In the genomic region with DNA sequence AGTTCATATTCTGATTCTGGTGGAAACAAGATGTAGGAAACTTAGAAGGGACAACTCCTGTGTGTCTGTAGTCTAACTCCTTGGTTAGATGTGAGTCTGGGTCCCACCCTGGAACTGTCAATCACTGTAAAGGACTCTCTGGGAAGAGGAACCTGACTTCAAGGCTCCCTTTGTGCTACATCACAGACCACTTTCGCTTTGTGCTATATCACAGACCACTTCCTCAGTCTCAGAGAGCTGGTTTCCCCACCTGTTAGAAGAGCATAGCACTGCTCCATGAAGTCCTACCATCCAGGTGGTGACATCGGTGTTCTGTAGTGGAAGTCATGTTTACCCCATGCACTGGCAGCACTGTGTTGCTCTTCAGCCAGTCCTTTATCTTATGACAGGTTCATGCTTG, we compare ENCODE assay signal across 25 mouse cellular contexts. TPM values are rescaled to one million over a fixed set of nuclear protein-coding genes. Genes with fewer than 3 reads are reported as not detected.
DNase-seq lines count a peak whose midpoint lies in the region; ATAC-seq and TF ChIP-seq lines count a peak whose summit lies in the region.
"Had no signal": no experiment of that assay in that cellular context is flagged by ENCODE, and none has a peak within 500 bp of the region (broad histone marks: within the 10 kb centered on the region; RNA-seq: fewer than 3 reads in every experiment).

No protein-coding gene starts in this region.

- no peak for TF ChIP-seq EP300 in liver, postnatal 0 days (IDR thresholded peaks at IDR 0.05; ENCODE audit: low read depth)

- H3K9me3 ChIP-seq in liver, postnatal 0 days (ENCODE audit: low read length), result no peaks in the 10 kb centered on the region
- H3K9me3 ChIP-seq: forebrain, embryonic 13.5 days; heart, embryonic 12.5 days; heart, embryonic 15.5 days; hindbrain, embryonic 12.5 days; hindbrain, embryonic 15.5 days; intestine, embryonic 15.5 days had no signal

- no peak for TF ChIP-seq POLR2A in thymus, adult 2 months (IDR thresholded peaks at IDR 0.05; ENCODE audit: control insufficient read depth, extremely low read depth, insufficient read depth, low read length, poor library complexity)

- H3K4me1 ChIP-seq in liver, postnatal 0 days (ENCODE audit: insufficient read depth), result no peaks in the 10 kb centered on the region
- H3K4me1 ChIP-seq in thymus, adult 2 months (replicated peaks; ENCODE audit: control insufficient read depth, insufficient read depth, low read length), result no peaks in the 10 kb centered on the region
- H3K4me1 ChIP-seq: heart, embryonic 12.5 days; heart, embryonic 15.5 days; hindbrain, embryonic 12.5 days; intestine, embryonic 15.5 days had no signal

- no peak overlapping the region for H3K27ac ChIP-seq in liver, postnatal 0 days (ENCODE audit: low read depth)
- no peak overlapping the region for H3K27ac ChIP-seq in thymus, adult 2 months (ENCODE audit: control insufficient read depth, insufficient read depth, low read length)
- H3K27ac ChIP-seq: forebrain, embryonic 10.5 days; forebrain, embryonic 13.5 days; heart, embryonic 15.5 days; hindbrain, embryonic 12.5 days; hindbrain, embryonic 15.5 days; intestine, embryonic 15.5 days had no signal

- WGBS in liver, postnatal 0 days (ENCODE audit: insufficient replicate concordance), result 60% methylated on average over 2 of the region's 2 CpGs
- 5% methylated on average over 2 of the region's 2 CpGs for WGBS in thymus, adult 2 months

- H3K9ac ChIP-seq in liver, postnatal 0 days (replicated peaks), result no peak overlapping the region
- H3K9ac ChIP-seq: forebrain, embryonic 13.5 days; heart, embryonic 12.5 days; heart, embryonic 15.5 days; hindbrain, embryonic 12.5 days; hindbrain, embryonic 15.5 days; intestine, embryonic 15.5 days had no signal

- no peaks in the 10 kb centered on the region for H3K36me3 ChIP-seq in liver, postnatal 0 days (replicated peaks; ENCODE audit: insufficient read depth, low read length)
- no peaks in the 10 kb centered on the region for H3K36me3 ChIP-seq in thymus, adult 2 months (ENCODE audit: control insufficient read depth, insufficient read depth, low read length)
- H3K36me3 ChIP-seq: forebrain, embryonic 10.5 days; heart, embryonic 12.5 days; heart, embryonic 15.5 days; hindbrain, embryonic 12.5 days; hindbrain, embryonic 15.5 days; intestine, embryonic 15.5 days had no signal

- no peak for ATAC-seq in liver, postnatal 0 days
- ATAC-seq in granulocyte monocyte progenitor cell, adult 5-6 weeks (replicated peaks; ENCODE audit: poor library complexity, severe bottlenecking), result peak; percentile 75
- peak; percentile 68 for ATAC-seq in megakaryocyte progenitor cell, adult 5-6 weeks (replicated peaks; ENCODE audit: poor library complexity)
- ATAC-seq in CD4-positive, CD25-positive, alpha-beta regulatory T cell, adult 4 months, result no peak
- ATAC-seq: forebrain, embryonic 13.5 days; forebrain, embryonic 16.5 days; intestine, embryonic 15.5 days had no signal

- TF ChIP-seq CTCF in liver, postnatal 0 days (IDR thresholded peaks at IDR 0.05; ENCODE audit: low read depth), result no peak
- TF ChIP-seq CTCF in thymus, adult 2 months (IDR thresholded peaks at IDR 0.05; ENCODE audit: borderline replicate concordance, control insufficient read depth, extremely low read depth, insufficient read depth, low read length, poor library complexity), result no peak

- H3K27me3 ChIP-seq in liver, postnatal 0 days (ENCODE audit: insufficient read depth, low read length), result no peaks in the 10 kb centered on the region; the same call in 1 of the 2 replicates
- no peaks in the 10 kb centered on the region for H3K27me3 ChIP-seq in thymus, adult 2 months (ENCODE audit: control insufficient read depth, insufficient read depth, low read length)
- H3K27me3 ChIP-seq: heart, embryonic 12.5 days; intestine, embryonic 15.5 days had no signal

- no peak overlapping the region for H3K4me3 ChIP-seq in liver, postnatal 0 days (ENCODE audit: low read depth, low read length)
- no peak overlapping the region for H3K4me3 ChIP-seq in thymus, adult 2 months (ENCODE audit: control insufficient read depth, insufficient read depth, low read length)
- H3K4me3 ChIP-seq: forebrain, embryonic 10.5 days; forebrain, embryonic 13.5 days; heart, embryonic 12.5 days; heart, embryonic 15.5 days; hindbrain, embryonic 12.5 days; hindbrain, embryonic 15.5 days; intestine, embryonic 15.5 days had no signal

- DNase-seq in liver, result peak; percentile 0
- DNase-seq in liver, postnatal 0 days, result no peak
- peak; percentile 18 for DNase-seq in thymus, postnatal 14 days
- DNase-seq in thymus, adult 2 months, result no peak
- no peak for DNase-seq in embryo, embryonic 11 days
- DNase-seq: adrenal gland, postnatal 10 days; adrenal gland, postnatal 36 days; cerebellum, adult 18-20 months; cerebellum, adult 9-11 months; cerebellum, postnatal 25 days; gastrocnemius, postnatal 10 days; heart, adult 18-20 months; heart, postnatal 10 days had no signal

- no peak overlapping the region for H3K4me2 ChIP-seq in liver, postnatal 0 days (ENCODE audit: low read depth, low read length)
- H3K4me2 ChIP-seq: forebrain, embryonic 13.5 days; heart, embryonic 12.5 days; heart, embryonic 15.5 days; hindbrain, embryonic 12.5 days; hindbrain, embryonic 15.5 days; intestine, embryonic 15.5 days had no signal

RNA-seq across cellular contexts. Expression of a gene that starts 1.1 kb away (rescaled TPM):
- polyA plus RNA-seq in liver, postnatal 0 days (2015; fragmentation: Nextera tagmentation; extraction: Ambion mirVana), result 0.05 TPM in 1 of 2 replicates, not detected in the other
- polyA plus RNA-seq in thymus, adult 2 months (2012; rRNA removed), result 0.33 and 1.1 TPM in 2 replicates
- not detected in 2 replicates for total RNA-seq in granulocyte monocyte progenitor cell, adult 5-6 weeks (2014; fragmentation: Nextera tagmentation)
- 0.88 TPM in 1 of 2 replicates, not detected in the other for total RNA-seq in granulocyte monocyte progenitor cell, adult 5-6 weeks (2017)
- not detected in 2 replicates for total RNA-seq in megakaryocyte progenitor cell, adult 5-6 weeks (2015)
- not detected in 2 replicates for total RNA-seq in megakaryocyte progenitor cell, adult 5-6 weeks (2017)
- 1 to 10 TPM; 1.5 to 2.0 TPM for polyA plus RNA-seq in CD4-positive, CD25-positive, alpha-beta regulatory T cell, adult 4 months (2017; shearing (Covaris generic))
- total RNA-seq: adrenal gland, postnatal 36 days had no signal
- polyA plus RNA-seq: embryonic facial prominence, embryonic 11.5 days; heart, embryonic 12.5 days had no signal

RNA-seq across cellular contexts. Expression of a gene that starts 51.7 kb away (rescaled TPM):
- polyA plus RNA-seq in liver, postnatal 0 days (2015; fragmentation: Nextera tagmentation; extraction: Ambion mirVana), result 10.3 and 10.9 TPM in 2 replicates
- 30.6 and 32.9 TPM in 2 replicates for polyA plus RNA-seq in thymus, adult 2 months (2012; rRNA removed)
- 77.7 and 114 TPM in 2 replicates for total RNA-seq in granulocyte monocyte progenitor cell, adult 5-6 weeks (2014; fragmentation: Nextera tagmentation)
- total RNA-seq in granulocyte monocyte progenitor cell, adult 5-6 weeks (2017), result 77.8 and 112 TPM in 2 replicates
- total RNA-seq in megakaryocyte progenitor cell, adult 5-6 weeks (2015), result 69.4 and 95.7 TPM in 2 replicates
- total RNA-seq in megakaryocyte progenitor cell, adult 5-6 weeks (2017), result 77.0 and 96.2 TPM in 2 replicates
- 100 to 1,000 TPM; 121 to 128 TPM for polyA plus RNA-seq in CD4-positive, CD25-positive, alpha-beta regulatory T cell, adult 4 months (2017; shearing (Covaris generic))

Comparison
In these comparisons a context has a peak if more than half of its experiments do, and no peak if none do; other contexts are left out.
1. DNase-seq: peak in liver (single experiment) and thymus, postnatal 14 days (single experiment); none in liver, postnatal 0 days (single experiment), thymus, adult 2 months (single experiment) and embryo, embryonic 11 days (single experiment).
2. ATAC-seq: peak in granulocyte monocyte progenitor cell, adult 5-6 weeks (single experiment) and megakaryocyte progenitor cell, adult 5-6 weeks (single experiment); none in liver, postnatal 0 days (single experiment) and CD4-positive, CD25-positive, alpha-beta regulatory T cell, adult 4 months (single experiment).